Mouse (Mus musculus): Measurements from ENCODE around the gene Jade1. TPM values are rescaled to one million over a fixed set of nuclear protein-coding genes. Genes with fewer than 3 reads are reported as not detected.
A peak's percentile ranks its signal among the peaks of the same experiment; 100 is the strongest.

Gene Jade1
- total and polyA plus RNA-seq, 3 experiments = 9.6 to 11.0 (median 10.7) TPM

DNA sequence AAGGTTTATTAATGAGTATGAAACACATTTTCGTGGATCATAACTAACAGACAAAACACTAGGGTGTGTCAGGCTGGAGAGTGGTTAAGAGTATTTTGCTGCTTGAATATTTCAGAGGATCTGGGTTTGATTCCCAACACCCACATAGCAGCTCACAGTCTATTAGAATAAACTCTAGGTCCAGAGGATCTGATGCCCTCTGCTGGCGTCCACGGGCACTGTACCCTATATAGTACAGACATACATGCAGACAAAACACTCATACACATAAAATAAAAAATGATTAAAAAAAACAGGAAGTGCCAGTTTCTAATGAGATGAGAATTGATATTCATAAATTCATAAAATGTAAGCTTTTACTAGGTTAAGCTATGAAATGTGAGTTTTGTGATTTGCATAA, 56.7 kb downstream of the Jade1 start:
- TF ChIP-seq CHD2 (IDR thresholded peaks at IDR 0.05; ENCODE audit: low read length) (no peak), PAX5 (IDR thresholded peaks at IDR 0.05; ENCODE audit: low read length) (no peak), SIN3A (IDR thresholded peaks at IDR 0.05; ENCODE audit: low read length) (no peak), SMC3 (IDR thresholded peaks at IDR 0.05; ENCODE audit: low read depth, low read length) (peak; percentile 33), JUN (IDR thresholded peaks at IDR 0.05; ENCODE audit: insufficient read depth, low read depth, low read length) (no peak), POLR2A (IDR thresholded peaks at IDR 0.05; ENCODE audit: low read depth, low read length) (no peak), RAD21 (IDR thresholded peaks at IDR 0.05; ENCODE audit: low read depth, low read length) (peak; percentile 35), CTCF (conservative IDR thresholded peaks at IDR 0.05 in 1 of 2, IDR thresholded peaks at IDR 0.05 in 1 of 2; ENCODE audit: low read depth in 2 of 2, low read length in 2 of 2) (peak; percentile 13 to 55; a peak in 2 of 4 replicates)
- Histone ChIP-seq H3K4me2 (ENCODE audit: insufficient read depth, low read depth, poor library complexity, severe bottlenecking) (no peak overlapping the region), H3K9me3 (replicated peaks; ENCODE audit: low read length) (no peaks in the 10 kb centered on the region), H3K27ac (ENCODE audit: insufficient read depth, low read depth) (no peak overlapping the region), H3K79me2 (replicated peaks; ENCODE audit: control insufficient read depth, extremely low read depth, insufficient read depth, poor library complexity, severe bottlenecking) (no peaks in the 10 kb centered on the region), H3K9ac (ENCODE audit: insufficient read depth, low read depth) (no peak overlapping the region), H3K36me3 (replicated peaks in 1 of 2; ENCODE audit: control insufficient read depth in 1 of 2, insufficient read depth in 1 of 2, low read length in 1 of 2) (peaks cover 27 to 78% of the 10 kb centered on the region in 2 experiments), H3K4me3 (replicated peaks in 1 of 3; ENCODE audit: low read depth in 2 of 3, low read length in 2 of 3, poor library complexity in 1 of 3) (no peak overlapping the region), H3K4me1 (ENCODE audit: control insufficient read depth in 1 of 2, insufficient read depth in 2 of 2) (no peaks in the 10 kb centered on the region), H3K27me3 (replicated peaks) (no peaks in the 10 kb centered on the region)
- DNase-seq (ENCODE audit: extremely low read depth) = peak; percentile 13
- in situ Hi-C loops (cut with MboI; ENCODE audit: low pct_ligation_motif_present, low pct_unique_long_range_greater_than_20kb, low sequenced_read_pairs) = no loop called here
- dilution Hi-C loops (cut with MboI; ENCODE audit: extremely low pct_ligation_motif_present, extremely low pct_unique_long_range_greater_than_20kb, low sequenced_read_pairs) = no loop called here

DNA sequence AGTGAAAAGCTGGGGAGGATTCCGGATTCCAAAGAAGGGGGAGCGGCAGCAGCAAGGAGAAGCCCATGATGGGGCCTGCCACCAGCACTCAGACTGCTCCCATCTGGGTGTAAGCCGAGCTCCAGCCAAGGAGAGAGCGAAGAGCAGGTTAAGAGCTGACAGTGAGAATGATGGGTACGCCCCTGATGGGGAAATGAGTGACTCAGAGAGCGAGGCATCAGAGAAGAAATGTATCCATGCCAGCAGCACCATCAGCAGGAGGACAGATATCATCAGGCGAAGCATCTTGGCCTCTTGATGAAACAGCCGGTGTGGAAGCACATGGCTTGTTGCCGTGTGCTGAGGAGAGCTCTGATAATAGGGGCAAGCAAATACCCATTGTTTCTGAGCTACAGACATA, 58.2 kb downstream of the Jade1 start:
- in situ Hi-C loops (cut with MboI; ENCODE audit: low pct_ligation_motif_present, low pct_unique_long_range_greater_than_20kb, low sequenced_read_pairs) = no loop called here

DNA sequence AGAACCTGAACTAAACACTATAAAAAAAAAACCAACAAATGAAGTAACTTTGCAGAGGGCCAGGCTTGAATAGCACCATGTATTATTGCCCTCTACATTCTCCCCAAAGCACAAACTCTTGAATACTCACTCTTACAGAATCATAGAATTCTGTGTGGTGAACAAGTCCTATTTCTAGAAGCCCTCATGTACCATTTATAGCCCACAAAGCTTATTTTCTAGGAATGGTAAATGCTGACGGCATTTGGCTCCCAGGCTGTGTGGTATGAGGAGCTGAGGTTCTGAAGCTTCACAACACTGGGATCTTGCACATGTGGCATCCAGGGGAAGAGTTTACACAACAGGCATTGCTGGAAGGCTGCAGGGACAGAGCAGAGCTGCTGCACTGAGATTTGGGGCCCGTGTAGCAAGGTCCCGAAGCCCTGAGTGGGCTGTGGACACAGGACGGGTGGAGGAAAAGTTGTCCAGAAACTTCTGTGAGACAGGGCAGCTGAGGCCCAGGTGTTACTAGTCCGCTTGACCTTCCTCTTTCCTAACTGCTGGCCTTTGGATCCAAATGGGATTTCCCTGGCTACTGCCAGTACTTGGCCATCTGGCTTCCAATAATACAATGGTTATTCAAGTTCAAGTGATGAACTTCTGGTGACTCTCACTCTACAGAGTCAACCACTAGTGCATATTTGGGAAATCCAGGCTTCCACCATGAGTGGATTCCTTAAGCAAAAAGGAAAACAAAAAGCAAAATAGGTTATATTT, 58.9 kb downstream of the Jade1 start:
- DNase-seq (ENCODE audit: extremely low read depth) = no peak
- Histone ChIP-seq H3K4me1 (ENCODE audit: control insufficient read depth in 1 of 2, insufficient read depth in 2 of 2) (no peaks in the 10 kb centered on the region), H3K27ac (ENCODE audit: insufficient read depth, low read depth) (no peak overlapping the region), H3K4me3 (replicated peaks in 1 of 3; ENCODE audit: low read depth in 2 of 3, low read length in 2 of 3, poor library complexity in 1 of 3) (no peak overlapping the region), H3K4me2 (ENCODE audit: insufficient read depth, low read depth, poor library complexity, severe bottlenecking) (no peak overlapping the region), H3K9ac (ENCODE audit: insufficient read depth, low read depth) (no peak overlapping the region), H3K9me3 (replicated peaks; ENCODE audit: low read length) (no peaks in the 10 kb centered on the region), H3K27me3 (replicated peaks) (no peaks in the 10 kb centered on the region), H3K79me2 (replicated peaks; ENCODE audit: control insufficient read depth, extremely low read depth, insufficient read depth, poor library complexity, severe bottlenecking) (no peaks in the 10 kb centered on the region), H3K36me3 (replicated peaks in 1 of 2; ENCODE audit: control insufficient read depth in 1 of 2, insufficient read depth in 1 of 2, low read length in 1 of 2) (peaks cover 27 to 62% of the 10 kb centered on the region in 2 experiments)
- in situ Hi-C loops (cut with MboI; ENCODE audit: low pct_ligation_motif_present, low pct_unique_long_range_greater_than_20kb, low sequenced_read_pairs) (no loop called here), dilution Hi-C loops (cut with MboI; ENCODE audit: extremely low pct_ligation_motif_present, extremely low pct_unique_long_range_greater_than_20kb, low sequenced_read_pairs) (no loop called here)
- TF ChIP-seq MAZ (IDR thresholded peaks at IDR 0.05; ENCODE audit: low read depth, low read length) (no peak), MEF2A (IDR thresholded peaks at IDR 0.05; ENCODE audit: borderline replicate concordance, low read depth, low read length) (no peak), USF2 (conservative IDR thresholded peaks at IDR 0.05; ENCODE audit: low read depth, low read length) (no peak), SIN3A (IDR thresholded peaks at IDR 0.05; ENCODE audit: low read length) (no peak), RAD21 (IDR thresholded peaks at IDR 0.05; ENCODE audit: low read depth, low read length) (no peak), POLR2AphosphoS2 (IDR thresholded peaks at IDR 0.05; ENCODE audit: low read depth, low read length) (no peak), CHD2 (IDR thresholded peaks at IDR 0.05; ENCODE audit: low read length) (no peak), USF1 (IDR thresholded peaks at IDR 0.05; ENCODE audit: low read depth, low read length) (no peak), RCOR1 (conservative IDR thresholded peaks at IDR 0.05; ENCODE audit: low read depth, low read length) (no peak), ZNF384 (IDR thresholded peaks at IDR 0.05; ENCODE audit: low read depth, low read length) (no peak), SMC3 (IDR thresholded peaks at IDR 0.05; ENCODE audit: low read depth, low read length) (no peak)

More for the DNA sequence above, 58.2 kb downstream of the Jade1 start:
- no peaks in the 10 kb centered on the region for H3K79me2 ChIP-seq (replicated peaks; ENCODE audit: control insufficient read depth, extremely low read depth, insufficient read depth, poor library complexity, severe bottlenecking)
- H3K9ac ChIP-seq (ENCODE audit: insufficient read depth, low read depth) = no peak overlapping the region
- no peaks in the 10 kb centered on the region for H3K27me3 ChIP-seq (replicated peaks)
- no peak overlapping the region for H3K4me3 ChIP-seq (replicated peaks in 1 of 3; ENCODE audit: low read depth in 2 of 3, low read length in 2 of 3, poor library complexity in 1 of 3)
- no peak for DNase-seq (ENCODE audit: extremely low read depth)
- peaks cover 27 to 69% of the 10 kb centered on the region in 2 experiments for H3K36me3 ChIP-seq (replicated peaks in 1 of 2; ENCODE audit: control insufficient read depth in 1 of 2, insufficient read depth in 1 of 2, low read length in 1 of 2)
- H3K4me2 ChIP-seq (ENCODE audit: insufficient read depth, low read depth, poor library complexity, severe bottlenecking) = no peak overlapping the region
- H3K4me1 ChIP-seq (ENCODE audit: control insufficient read depth in 1 of 2, insufficient read depth in 2 of 2) = no peaks in the 10 kb centered on the region
- H3K27ac ChIP-seq (ENCODE audit: insufficient read depth, low read depth) = no peak overlapping the region
- no peaks in the 10 kb centered on the region for H3K9me3 ChIP-seq (replicated peaks; ENCODE audit: low read length)
- TF ChIP-seq NELFE (IDR thresholded peaks at IDR 0.05; ENCODE audit: low read depth, low read length) (no peak), MEF2A (IDR thresholded peaks at IDR 0.05; ENCODE audit: borderline replicate concordance, low read depth, low read length) (no peak), CHD2 (IDR thresholded peaks at IDR 0.05; ENCODE audit: low read length) (no peak), MAFK (IDR thresholded peaks at IDR 0.05; ENCODE audit: insufficient replicate concordance, low read length) (no peak), RCOR1 (conservative IDR thresholded peaks at IDR 0.05; ENCODE audit: low read depth, low read length) (no peak), ZKSCAN1 (IDR thresholded peaks at IDR 0.05; ENCODE audit: borderline replicate concordance, low read depth, low read length) (no peak), ZMIZ1 (IDR thresholded peaks at IDR 0.05; ENCODE audit: low read depth, low read length) (no peak), JUN (IDR thresholded peaks at IDR 0.05; ENCODE audit: insufficient read depth, low read depth, low read length) (no peak), PAX5 (IDR thresholded peaks at IDR 0.05; ENCODE audit: low read length) (no peak), MYC (IDR thresholded peaks at IDR 0.05; ENCODE audit: low read depth, low read length) (no peak), MAX (IDR thresholded peaks at IDR 0.05; ENCODE audit: low read length) (no peak), MAZ (IDR thresholded peaks at IDR 0.05; ENCODE audit: low read depth, low read length) (no peak)
- dilution Hi-C loops (cut with MboI; ENCODE audit: extremely low pct_ligation_motif_present, extremely low pct_unique_long_range_greater_than_20kb, low sequenced_read_pairs) = no loop called here
